Mouse (Mus musculus): Measurements from ENCODE around the gene Fgd6.

The Fgd6 gene

DNA sequence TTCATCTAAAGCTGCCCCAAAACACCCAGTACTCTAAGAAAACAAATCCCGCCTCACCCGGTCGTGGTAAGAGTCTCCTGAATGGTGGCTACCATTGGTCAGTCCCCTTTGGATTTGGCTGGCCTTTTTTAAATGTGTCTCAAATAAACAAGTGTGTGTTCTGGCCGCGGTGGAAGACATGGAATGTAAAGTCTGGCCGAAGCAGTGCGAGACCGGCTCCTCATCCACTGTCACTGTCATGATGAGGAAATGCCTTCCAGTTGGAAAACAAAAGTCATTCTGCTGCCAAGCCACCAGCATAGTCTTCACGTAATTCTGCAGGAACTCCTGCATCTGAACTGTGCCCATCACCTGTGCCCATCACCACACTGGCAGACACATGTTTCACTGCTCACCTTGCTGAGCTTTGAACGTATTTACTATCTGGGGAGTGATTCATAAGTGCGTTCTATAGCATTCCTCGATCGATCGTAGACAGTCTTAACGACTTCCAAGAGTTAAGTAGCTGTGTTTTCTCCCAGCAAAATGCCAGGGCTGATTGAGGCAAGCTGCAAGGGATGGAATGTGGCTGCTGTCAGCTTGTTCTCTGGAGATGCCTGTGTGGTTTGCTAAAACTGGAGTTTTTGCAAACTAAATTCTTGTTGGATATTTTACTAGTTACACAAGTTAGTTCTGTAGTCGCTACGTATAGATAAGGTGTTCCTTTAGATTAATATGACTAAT, 60.1 kb downstream of the Fgd6 start:
- DNase-seq (ENCODE audit: low read depth, low spot score) = no peak

DNA sequence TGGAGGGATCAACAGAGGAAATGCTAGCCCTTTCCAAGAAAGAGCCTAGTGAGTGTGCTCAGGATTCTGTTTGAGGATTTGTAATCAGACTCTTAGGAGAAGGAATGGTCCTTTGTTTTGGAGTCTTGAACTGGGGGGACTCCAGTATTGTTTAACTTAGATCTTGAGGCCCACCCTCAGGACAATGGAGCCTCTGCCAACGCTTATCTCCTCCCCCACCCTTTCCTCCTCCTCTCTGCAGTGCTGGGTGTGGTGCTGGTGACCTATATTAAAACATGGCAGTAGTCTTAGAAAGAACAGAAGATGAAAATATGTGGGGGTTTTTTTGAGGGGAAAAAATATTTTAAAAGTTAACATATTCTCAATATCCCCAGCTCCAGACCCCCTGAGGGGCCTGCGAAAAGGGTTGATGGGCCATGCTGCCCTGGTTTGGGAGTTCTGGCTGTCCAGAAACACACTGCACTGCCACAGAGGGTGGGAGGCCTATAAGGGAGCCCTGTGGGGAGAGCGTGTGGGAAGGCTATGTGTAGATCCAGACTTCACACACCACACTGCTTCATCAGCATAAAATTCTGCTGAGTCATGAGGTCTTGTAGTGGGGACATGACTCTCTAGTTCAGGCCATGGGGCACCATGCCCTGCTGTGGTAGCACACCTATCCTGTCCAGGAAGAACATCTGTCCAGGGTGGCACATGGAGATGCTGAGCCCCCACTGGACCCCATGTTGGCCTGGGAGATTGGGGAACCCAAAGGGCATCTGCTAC, 61.5 kb downstream of the Fgd6 start:
- no peak for DNase-seq (ENCODE audit: low read depth, low spot score)

- no peak for DNase-seq (ENCODE audit: low read depth, low spot score)
Observed at GRCm38 (mm10) chr10:94098100-94098499, 62.3 kb downstream of the Fgd6 start.

DNA sequence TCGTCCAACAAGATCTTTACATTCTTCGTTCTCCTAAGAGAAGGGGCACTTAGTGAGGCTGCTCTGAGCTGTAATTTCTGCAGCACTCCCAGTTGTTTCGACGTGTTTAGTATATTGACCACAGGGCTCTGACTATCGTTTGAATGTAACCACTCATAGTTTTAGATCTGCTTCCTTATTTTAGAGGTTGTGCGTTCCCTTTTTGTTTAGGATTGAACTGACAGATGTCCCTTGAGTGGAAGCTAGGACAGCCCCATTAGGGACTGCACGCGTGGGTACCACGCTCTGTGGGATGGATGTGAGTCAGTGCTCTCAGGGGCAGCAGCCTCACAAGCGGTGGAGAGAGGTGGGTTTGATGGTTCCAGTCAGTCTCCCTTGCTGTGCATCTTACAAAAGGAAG, 69.7 kb downstream of the Fgd6 start:
- no peak for DNase-seq (ENCODE audit: low read depth, low spot score)

DNA sequence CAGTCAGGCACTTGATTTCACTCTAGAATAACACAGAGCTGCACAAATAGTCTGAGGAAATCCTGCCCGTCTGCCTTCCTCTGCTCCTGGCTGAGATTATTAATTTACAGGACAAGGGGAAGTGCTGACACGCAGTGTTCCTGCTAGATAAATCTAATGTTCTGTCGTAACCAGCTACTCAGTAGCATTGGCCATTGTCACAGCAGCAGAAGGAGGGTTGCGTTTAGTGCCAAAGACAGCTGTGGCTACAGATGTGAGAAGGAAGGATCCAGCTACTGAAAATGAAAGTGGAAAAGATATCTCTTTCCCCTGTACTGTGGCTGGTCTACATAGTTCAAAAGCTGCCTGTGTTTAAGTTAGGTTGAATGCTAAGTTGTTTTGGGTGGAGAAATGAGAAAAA, 71.4 kb downstream of the Fgd6 start:
- no peak for DNase-seq (ENCODE audit: low read depth, low spot score)

GRCm38 (mm10) chr10:94107607-94108006, 71.8 kb downstream of the Fgd6 start:
- DNase-seq (ENCODE audit: low read depth, low spot score) = no peak

DNA sequence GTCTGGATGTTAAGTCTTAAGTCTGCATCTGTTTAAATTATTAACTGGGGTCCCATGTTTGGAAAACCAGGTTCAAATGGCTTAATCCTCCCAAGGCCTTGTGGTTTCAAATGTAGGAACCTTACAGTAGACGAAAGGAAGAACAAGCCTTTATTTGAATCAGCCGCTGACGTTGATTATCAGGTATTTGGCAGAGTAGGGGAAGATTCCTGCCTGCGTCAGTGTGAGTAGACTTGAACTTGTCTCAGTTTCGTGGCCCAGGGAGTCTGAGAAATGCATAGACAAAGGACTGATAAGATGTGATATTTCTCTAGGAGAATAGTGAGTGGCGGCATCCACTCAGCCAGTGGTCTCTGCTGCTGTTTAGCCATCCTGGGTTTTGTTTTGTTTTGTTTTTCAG, 73.0 kb downstream of the Fgd6 start:
- no peak for DNase-seq (ENCODE audit: low read depth, low spot score)

DNA sequence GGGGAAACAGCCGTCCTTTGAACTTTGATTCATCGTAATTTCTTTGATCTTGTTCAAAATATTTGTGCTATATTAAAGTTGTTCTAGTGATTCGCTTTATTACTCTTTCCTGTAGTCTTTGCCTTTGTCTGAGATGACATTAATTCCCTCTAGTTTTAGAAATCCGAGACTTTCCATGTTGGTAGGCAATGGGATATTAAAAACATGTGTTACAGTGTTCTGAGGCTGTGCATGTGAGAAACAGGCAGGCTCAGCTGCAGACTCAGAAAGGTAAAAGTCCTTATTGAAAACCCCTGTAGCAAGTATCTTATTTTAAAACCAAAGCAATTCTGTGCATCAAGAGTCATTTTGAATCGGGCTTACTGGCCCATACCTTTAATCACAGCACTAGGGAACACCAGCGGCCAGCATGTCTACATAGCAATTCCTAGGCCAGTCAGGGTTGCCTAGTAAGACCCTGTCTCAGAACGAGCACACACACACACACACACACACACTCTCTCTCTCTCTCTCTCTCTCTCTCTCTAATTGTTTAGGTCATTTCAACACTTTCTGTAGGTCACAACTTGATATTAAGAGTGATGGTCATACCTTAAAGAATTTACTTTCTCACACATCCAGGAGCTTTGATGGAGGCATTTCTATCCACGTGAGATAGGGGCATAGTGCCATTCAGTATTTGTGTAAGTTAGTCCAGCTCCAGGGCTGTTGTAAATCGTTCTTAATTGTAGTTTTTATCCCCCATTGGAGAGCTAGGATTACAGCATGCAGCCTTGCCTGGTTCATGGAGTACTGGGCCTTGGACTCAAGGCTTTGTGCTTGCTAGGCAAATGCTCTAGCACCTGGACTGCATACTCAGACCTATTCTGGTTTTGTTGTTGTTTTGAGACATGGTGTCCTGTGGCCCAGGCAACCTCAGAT, 75.3 kb downstream of the Fgd6 start:
- DNase-seq (ENCODE audit: low read depth, low spot score) = no peak

DNA sequence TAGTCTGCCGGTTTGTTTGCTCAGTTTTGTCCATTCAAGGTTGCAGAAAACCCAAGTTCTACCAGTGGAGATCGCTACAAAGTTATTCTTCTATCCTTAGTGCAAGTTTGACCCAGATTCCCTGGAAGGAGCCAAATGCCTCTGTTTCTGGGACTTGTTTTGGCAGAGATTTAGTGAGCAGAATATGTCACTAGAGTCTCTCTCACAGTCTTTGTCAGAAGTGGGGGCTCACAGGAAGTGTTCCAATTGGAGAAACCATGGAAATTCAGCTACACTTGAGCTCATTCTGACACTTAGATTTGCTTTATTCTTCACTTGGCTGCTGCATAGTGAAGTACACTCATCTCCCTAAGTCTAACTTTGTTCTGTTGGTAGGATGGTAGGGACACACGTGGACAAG, 76.4 kb downstream of the Fgd6 start:
- DNase-seq (ENCODE audit: low read depth, low spot score) = no peak

DNA sequence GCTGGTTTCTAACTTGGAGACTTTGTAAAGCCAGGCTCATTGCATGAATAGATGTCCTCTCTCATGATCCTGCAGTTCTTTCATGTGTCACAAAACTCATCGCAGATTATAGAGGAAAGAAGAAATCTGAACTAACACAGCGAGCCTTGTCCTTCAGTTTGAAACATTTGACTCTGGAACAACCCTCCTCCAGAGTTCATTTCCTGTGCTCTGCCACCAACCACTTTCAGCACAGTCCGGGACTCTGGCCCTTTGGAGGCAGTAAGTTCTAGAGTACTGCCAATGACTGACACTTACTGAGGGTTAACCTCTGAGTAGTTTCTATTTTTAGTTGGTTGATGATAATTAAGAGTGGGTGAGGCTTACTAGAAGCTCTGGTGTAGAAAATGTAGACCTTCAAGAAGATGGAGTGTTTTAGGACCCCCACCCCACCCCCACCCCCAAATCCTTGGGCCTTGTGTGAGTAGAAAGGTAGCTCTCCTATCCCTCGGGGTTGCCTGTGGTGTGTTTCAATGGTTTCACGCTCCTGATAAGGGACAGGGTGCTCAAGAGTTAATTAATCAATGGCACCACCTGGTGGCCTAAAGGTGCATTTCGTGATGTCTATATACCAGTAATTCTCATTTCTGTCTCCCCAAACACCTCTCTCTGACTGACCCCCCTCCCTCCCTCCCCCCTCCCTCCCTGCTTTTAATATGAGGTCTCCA, 80.2 kb downstream of the Fgd6 start:
- peak; percentile 51 for DNase-seq (ENCODE audit: low read depth, low spot score)

GRCm38 (mm10) chr10:94116781-94117340, 81.1 kb downstream of the Fgd6 start:
- no peak for DNase-seq (ENCODE audit: low read depth, low spot score)

- DNase-seq (ENCODE audit: low read depth, low spot score) = no peak
Observed at GRCm38 (mm10) chr10:94117916-94118315, 82.1 kb downstream of the Fgd6 start.

DNA sequence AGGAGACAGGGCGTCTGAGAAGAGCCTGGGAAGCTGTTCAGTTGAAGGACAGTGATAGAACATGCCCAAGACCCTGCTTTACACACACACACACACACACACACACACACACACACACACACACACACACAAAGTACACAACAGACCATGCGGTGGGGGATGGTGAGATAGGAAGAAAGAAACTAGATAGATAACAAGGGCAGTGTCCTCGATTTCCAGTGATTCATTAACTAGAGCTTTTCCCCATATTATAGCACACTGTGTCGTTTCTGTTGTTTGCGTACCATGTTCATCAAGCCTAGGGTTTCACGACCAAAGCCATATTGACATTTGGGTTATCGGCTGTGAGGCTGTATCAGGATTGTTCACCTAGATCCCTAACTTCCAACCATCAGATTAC, 83.2 kb downstream of the Fgd6 start:
- DNase-seq (ENCODE audit: low read depth, low spot score) = no peak

GRCm38 (mm10) chr10:94120676-94121075, 84.9 kb downstream of the Fgd6 start:
- DNase-seq (ENCODE audit: low read depth, low spot score) = no peak

DNA sequence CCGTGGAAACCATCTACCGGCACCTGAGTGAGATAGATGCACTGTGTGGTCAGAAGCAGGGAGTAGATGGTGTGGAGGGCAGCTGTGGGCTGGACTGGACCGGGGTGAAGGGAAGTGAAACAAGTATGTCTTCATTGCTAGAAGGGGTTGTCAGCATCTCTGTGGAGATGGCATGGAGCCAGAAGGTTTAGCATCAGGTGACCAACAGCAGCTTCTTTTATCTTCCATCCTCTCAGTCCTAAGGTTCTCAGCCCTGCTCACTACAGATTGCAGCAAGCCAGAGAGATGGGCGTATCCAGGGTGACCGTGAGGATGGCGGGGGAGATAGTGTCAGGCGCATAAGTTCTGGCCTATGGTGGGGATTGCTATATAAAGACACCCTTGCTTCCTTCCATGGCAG, 86.8 kb downstream of the Fgd6 start:
- no peak for DNase-seq (ENCODE audit: low read depth, low spot score)

DNA sequence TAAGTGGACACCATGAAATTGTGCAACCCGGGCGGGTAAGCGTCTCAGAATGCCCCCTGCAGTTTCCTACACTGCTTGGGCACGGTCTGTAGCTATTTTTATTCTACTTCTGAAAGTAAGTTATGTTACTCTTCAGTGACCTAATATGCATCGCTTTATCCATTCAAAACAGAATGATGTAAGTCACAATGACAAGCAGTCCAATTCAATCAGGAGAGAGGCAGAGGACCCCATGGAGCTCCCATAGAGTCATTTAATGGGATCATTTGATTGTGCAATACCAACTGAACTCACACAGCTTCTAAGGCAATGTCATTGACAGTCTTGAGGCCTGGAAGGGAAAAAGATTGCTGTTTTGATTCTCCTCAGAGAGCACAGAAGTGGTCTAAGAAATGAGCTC, 87.8 kb downstream of the Fgd6 start:
- DNase-seq (ENCODE audit: low read depth, low spot score) = no peak

DNA sequence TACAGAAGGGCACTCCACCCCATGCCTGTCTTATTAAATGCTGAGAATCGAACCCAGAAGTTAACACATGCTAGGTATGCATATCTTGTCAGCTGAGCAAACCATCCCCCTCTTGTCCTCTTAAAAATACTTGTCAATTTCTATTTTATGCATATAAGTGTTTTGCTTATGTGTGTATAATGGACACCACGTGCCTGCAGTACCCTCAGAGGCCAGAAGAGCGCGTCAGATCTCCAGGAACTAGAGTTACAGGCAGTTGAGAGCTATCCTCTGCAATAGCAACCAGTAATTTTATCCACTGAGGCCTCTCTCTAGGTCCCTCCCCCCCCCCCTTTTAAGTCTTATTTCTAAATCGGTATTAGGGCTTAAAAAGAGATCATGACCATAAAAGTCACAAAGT, 88.6 kb downstream of the Fgd6 start:
- DNase-seq (ENCODE audit: low read depth, low spot score) = no peak

- DNase-seq (ENCODE audit: low read depth, low spot score) = no peak
Observed at GRCm38 (mm10) chr10:94129680-94130119, 93.9 kb downstream of the Fgd6 start.

DNA sequence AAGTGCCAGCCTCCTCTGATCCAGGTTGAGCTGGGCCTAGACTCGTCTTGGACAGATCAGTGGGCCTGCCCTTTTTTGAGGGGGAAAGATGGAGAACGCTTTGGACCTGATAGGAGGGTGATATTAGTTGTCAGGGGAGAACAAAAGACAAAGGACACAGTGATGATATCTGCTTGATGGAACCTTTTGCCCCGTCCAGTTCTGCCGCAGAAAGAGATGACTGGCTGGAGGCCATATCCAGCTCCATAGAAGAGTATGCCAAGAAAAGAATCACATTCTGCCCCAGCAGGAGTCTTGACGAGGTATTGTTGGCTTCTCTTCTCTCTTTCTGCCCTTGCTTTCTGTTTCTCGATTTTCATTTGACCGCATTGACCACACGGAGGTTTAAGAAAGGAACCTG, 97.3 kb downstream of the Fgd6 start:
- DNase-seq (ENCODE audit: low read depth, low spot score) = no peak

DNA sequence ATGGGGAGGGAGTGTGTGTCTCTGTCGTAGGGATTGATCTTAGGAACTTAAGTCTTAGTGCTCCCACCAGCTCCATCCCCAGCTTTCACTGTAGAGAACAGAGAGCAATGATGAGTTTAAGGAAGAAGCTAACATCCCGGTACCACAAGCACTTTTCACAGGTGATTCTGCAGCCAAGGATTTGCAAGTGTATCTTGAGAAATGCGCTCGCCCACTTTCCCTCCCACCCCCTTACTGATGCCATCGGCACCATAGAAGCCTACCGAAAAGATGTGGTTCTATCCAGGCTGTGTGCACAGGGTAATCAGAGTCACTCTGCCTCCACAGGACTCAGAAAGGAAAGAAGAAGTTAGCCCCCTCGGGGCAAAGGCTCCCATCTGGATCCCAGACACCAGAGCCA, 97.9 kb downstream of the Fgd6 start:
- DNase-seq (ENCODE audit: low read depth, low spot score) = no peak
